In genomic region chr5:149183122-149183521, GRCm38 (mm10) we compare ENCODE assay signal across 9 mouse cellular contexts. TPM values are rescaled to one million over a fixed set of nuclear protein-coding genes. Genes with fewer than 3 reads are reported as not detected.
A peak's percentile ranks its signal among the peaks of the same experiment; 100 is the strongest.
DNase-seq lines count a peak whose midpoint lies in the region; ATAC-seq and TF ChIP-seq lines count a peak whose summit lies in the region.
"Had no signal": no experiment of that assay in that cellular context is flagged by ENCODE, and none has a peak within 500 bp of the region (broad histone marks: within the 10 kb centered on the region; RNA-seq: fewer than 3 reads in every experiment).

No protein-coding gene starts in this region.

- no peaks in the 10 kb centered on the region for H3K27me3 ChIP-seq in embryonic facial prominence, embryonic 13.5 days
- H3K27me3 ChIP-seq in intestine, postnatal 0 days (replicated peaks; ENCODE audit: control insufficient read depth, insufficient read depth, low read length): no peaks in the 10 kb centered on the region
- H3K27me3 ChIP-seq in neural tube, embryonic 12.5 days (replicated peaks): no peaks in the 10 kb centered on the region

- peak overlapping the region; percentile 95 for H3K27ac ChIP-seq in layer of hippocampus, adult 2 months
- peak overlapping the region; percentile 97; the same call in 1 of the 2 replicates for H3K27ac ChIP-seq in embryonic facial prominence, embryonic 13.5 days
- H3K27ac ChIP-seq in intestine, postnatal 0 days (ENCODE audit: low read depth, low read length): 0 out of 2 replicates have a peak overlapping the region, but pooled peaks have one; percentile 96
- H3K27ac ChIP-seq in neural tube, embryonic 12.5 days: no peak overlapping the region

- DNase-seq in layer of hippocampus, adult 2 months (ENCODE audit: low spot score in 2 of 2): no peak
- no peak for DNase-seq in layer of hippocampus, postnatal 25 days (ENCODE audit: extremely low spot score in 1 of 2, low spot score in 1 of 2)
- DNase-seq in right cerebral cortex, postnatal 14 days: no peak
- DNase-seq in spleen, adult 12 weeks (ENCODE audit: low spot score): no peak
- DNase-seq in adrenal gland, postnatal 25 days: no peak
- DNase-seq: lung, postnatal 14 days had no signal

- H3K4me1 ChIP-seq in embryonic facial prominence, embryonic 13.5 days: peaks cover 16% of the 10 kb centered on the region
- 0 out of 2 replicates have a peak, but pooled peaks cover 2% of the 10 kb centered on the region for H3K4me1 ChIP-seq in intestine, postnatal 0 days (replicated peaks; ENCODE audit: control insufficient read depth, insufficient read depth, low read length)
- H3K4me1 ChIP-seq in neural tube, embryonic 12.5 days: peaks cover 14% of the 10 kb centered on the region

- H3K36me3 ChIP-seq in embryonic facial prominence, embryonic 13.5 days: no peaks in the 10 kb centered on the region
- no peaks in the 10 kb centered on the region for H3K36me3 ChIP-seq in intestine, postnatal 0 days (ENCODE audit: control insufficient read depth, insufficient read depth)
- H3K36me3 ChIP-seq in neural tube, embryonic 12.5 days: no peaks in the 10 kb centered on the region

- H3K4me3 ChIP-seq in layer of hippocampus, adult 2 months: peak overlapping the region; percentile 91
- H3K4me3 ChIP-seq in embryonic facial prominence, embryonic 13.5 days: peak overlapping the region; percentile 81
- H3K4me3 ChIP-seq in intestine, postnatal 0 days (ENCODE audit: low read depth, low read length): peak overlapping the region; percentile 74
- H3K4me3 ChIP-seq in neural tube, embryonic 12.5 days: peak overlapping the region; percentile 57

- peak overlapping the region; percentile 60 for H3K4me2 ChIP-seq in embryonic facial prominence, embryonic 13.5 days
- peak overlapping the region; percentile 64 for H3K4me2 ChIP-seq in intestine, postnatal 0 days (replicated peaks; ENCODE audit: low read depth)
- peak overlapping the region; percentile 69 for H3K4me2 ChIP-seq in neural tube, embryonic 12.5 days (replicated peaks)

- TF ChIP-seq CTCF in layer of hippocampus, adult 2 months (conservative IDR thresholded peaks at IDR 0.05): no peak
- TF ChIP-seq CTCF in intestine, postnatal 0 days (IDR thresholded peaks at IDR 0.05; ENCODE audit: low read depth): no peak

- no peak for ATAC-seq in embryonic facial prominence, embryonic 13.5 days (ENCODE audit: insufficient number of reproducible peaks, insufficient read depth, low FRiP score, low TSS enrichment, low read depth)
- no peak for ATAC-seq in intestine, postnatal 0 days
- no peak for ATAC-seq in neural tube, embryonic 12.5 days (ENCODE audit: low FRiP score, low read depth)

- 0 out of 2 replicates have a peak overlapping the region, but pooled peaks have one; percentile 87 for H3K9ac ChIP-seq in embryonic facial prominence, embryonic 13.5 days
- H3K9ac ChIP-seq in intestine, postnatal 0 days (ENCODE audit: low read depth, low read length): peak overlapping the region; percentile 81; the same call in 1 of the 2 replicates
- peak overlapping the region; percentile 74; the same call in 1 of the 2 replicates for H3K9ac ChIP-seq in neural tube, embryonic 12.5 days

- no peaks in the 10 kb centered on the region for H3K9me3 ChIP-seq in embryonic facial prominence, embryonic 13.5 days
- H3K9me3 ChIP-seq in intestine, postnatal 0 days (ENCODE audit: control insufficient read depth): no peaks in the 10 kb centered on the region
- H3K9me3 ChIP-seq in neural tube, embryonic 12.5 days: no peaks in the 10 kb centered on the region

- WGBS in embryonic facial prominence, embryonic 13.5 days: 51% methylated on average over 1 of the region's 1 CpGs
- 13% methylated on average over 1 of the region's 1 CpGs for WGBS in intestine, postnatal 0 days
- 36% methylated on average over 1 of the region's 1 CpGs for WGBS in neural tube, embryonic 12.5 days

RNA-seq across cellular contexts. Expression of gene Uspl1, which starts 1.0 kb away (rescaled TPM):
- 10 to 100 TPM; 38.8 to 39.0 TPM for total RNA-seq in layer of hippocampus, adult 2 months (2021)
- 10 to 100 TPM; 35.7 to 36.3 TPM for total RNA-seq in layer of hippocampus, postnatal 25 days (2021)
- polyA plus RNA-seq in embryonic facial prominence, embryonic 13.5 days (2015; fragmentation: Nextera tagmentation; extraction: Ambion mirVana): 49.7 and 50.2 TPM in 2 replicates
- 16.9 and 17.5 TPM in 2 replicates for polyA plus RNA-seq in intestine, postnatal 0 days (2015; fragmentation: Nextera tagmentation; extraction: Ambion mirVana)
- 68.8 and 72.0 TPM in 2 replicates for polyA plus RNA-seq in neural tube, embryonic 12.5 days (2016; fragmentation: Nextera tagmentation; extraction: Ambion mirVana)
- total RNA-seq in adrenal gland, postnatal 25 days (2021): 30.4 and 32.5 TPM in 2 replicates

RNA-seq across cellular contexts. Expression of gene Hmgb1, which starts 1.2 kb away (rescaled TPM):
- total RNA-seq in layer of hippocampus, adult 2 months (2021): 100 to 1,000 TPM; 143 to 147 TPM
- 100 to 1,000 TPM; 139 to 159 TPM for total RNA-seq in layer of hippocampus, postnatal 25 days (2021)
- polyA plus RNA-seq in embryonic facial prominence, embryonic 13.5 days (2015; fragmentation: Nextera tagmentation; extraction: Ambion mirVana): 1,696 and 1,769 TPM in 2 replicates
- polyA plus RNA-seq in intestine, postnatal 0 days (2015; fragmentation: Nextera tagmentation; extraction: Ambion mirVana): 516 and 565 TPM in 2 replicates
- 1,312 and 1,341 TPM in 2 replicates for polyA plus RNA-seq in neural tube, embryonic 12.5 days (2016; fragmentation: Nextera tagmentation; extraction: Ambion mirVana)
- total RNA-seq in adrenal gland, postnatal 25 days (2021): 152 and 186 TPM in 2 replicates
